Mouse (Mus musculus): ENCODE results near the gene Abhd14a.
A peak's percentile ranks its signal among the peaks of the same experiment; 100 is the strongest.

DNA sequence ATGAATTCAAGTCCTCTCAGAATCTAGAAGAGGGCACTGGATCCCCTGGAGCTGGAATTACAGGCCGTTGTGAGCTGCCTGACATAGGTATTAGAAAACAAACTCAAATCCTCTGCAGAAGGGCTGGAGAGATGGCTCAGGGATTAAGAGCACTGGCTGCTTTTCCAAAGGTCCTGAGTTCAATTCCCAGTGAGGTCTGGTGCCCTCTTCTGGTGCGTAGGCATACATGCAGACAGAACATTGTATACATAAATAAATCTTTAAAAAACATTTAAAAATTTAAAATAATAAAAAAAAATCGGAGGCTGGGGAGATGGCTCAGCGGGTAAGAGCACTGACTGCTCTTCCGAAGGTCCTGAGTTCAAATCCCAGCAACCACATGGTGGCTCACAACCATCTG, 4.8 kb downstream of the Abhd14a start:
- peak; percentile 43 for TF ChIP-seq CTCF (IDR thresholded peaks at IDR 0.05; ENCODE audit: low read depth)
- TF ChIP-seq EP300 (IDR thresholded peaks at IDR 0.05; ENCODE audit: low read depth), result no peak

All from liver, postnatal 0 days (tissue).